Mouse (Mus musculus): ENCODE measurements around the gene Olfr322. TPM values are rescaled to one million over a fixed set of nuclear protein-coding genes. Genes with fewer than 3 reads are reported as not detected.
"Not testable (repeated sequence)": the region's sequence is repeated elsewhere in the genome, so short reads cannot be mapped to it uniquely, and the experiment has no call there.

Gene Olfr322
- total RNA-seq, 2 experiments from 2014 or later: not detected

DNA sequence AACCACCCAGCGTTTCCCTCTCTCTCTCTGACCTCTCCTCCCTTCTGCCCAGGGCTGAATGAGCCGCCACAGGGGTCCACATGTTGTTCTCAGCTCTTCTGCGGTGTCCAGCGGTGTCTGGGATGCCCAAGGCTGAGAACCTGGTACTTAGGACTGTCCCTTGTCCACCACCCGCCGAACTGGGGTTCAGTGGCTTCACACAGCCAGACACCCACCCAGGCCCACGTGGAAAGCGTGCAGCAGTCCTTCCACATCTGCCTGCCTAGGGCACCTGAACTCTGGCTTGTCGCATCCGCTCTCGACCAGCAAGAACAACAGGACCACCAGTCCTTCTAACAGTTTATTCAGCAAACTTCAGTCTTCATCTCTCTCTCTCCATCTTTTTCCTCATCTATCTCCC is 50.5 kb downstream of the Olfr322 start:
- ATAC-seq (replicated peaks; ENCODE audit: low FRiP score, low TSS enrichment, poor library complexity, severe bottlenecking): no peak

DNA sequence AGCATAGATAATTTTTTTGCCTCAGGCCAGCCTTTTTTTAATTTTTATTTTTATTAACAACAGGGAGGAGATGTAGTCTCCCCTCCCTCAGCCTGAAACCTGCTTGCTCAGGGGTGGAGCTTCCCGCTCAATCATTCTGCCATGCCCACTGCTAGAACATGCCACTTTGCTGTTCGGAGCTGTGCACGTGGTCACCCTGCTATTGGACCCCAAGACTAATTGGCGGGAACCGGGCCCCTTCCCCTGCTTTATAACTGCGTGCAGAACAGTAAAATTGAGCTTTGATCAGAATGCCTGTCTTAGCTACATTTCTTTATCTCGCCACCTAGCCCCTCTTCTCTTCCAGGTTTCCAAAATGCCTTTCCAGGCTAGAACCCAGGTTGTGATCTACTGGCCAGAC is 59.1 kb downstream of the Olfr322 start:
- ATAC-seq (replicated peaks; ENCODE audit: low FRiP score, low TSS enrichment, poor library complexity, severe bottlenecking): not testable (repeated sequence)

Other genes with a start within 250 kb of the Olfr322 start
- gene 1810065E05Rik, start 237.7 kb upstream of the Olfr322 start, total RNA-seq (2014; fragmentation: Nextera tagmentation): not detected in 2 replicates
- not detected in 2 replicates for gene 1810065E05Rik, start 237.7 kb upstream of the Olfr322 start, total RNA-seq (2017)
- not detected in 2 replicates for gene Gm12253, start 226.2 kb upstream of the Olfr322 start, total RNA-seq (2014; fragmentation: Nextera tagmentation)
- not detected in 2 replicates for gene Gm12253, start 226.2 kb upstream of the Olfr322 start, total RNA-seq (2017)
- not detected in 2 replicates for gene Lypd9, start 205.9 kb upstream of the Olfr322 start, total RNA-seq (2014; fragmentation: Nextera tagmentation)
- gene Lypd9, start 205.9 kb upstream of the Olfr322 start, total RNA-seq (2017): not detected in 2 replicates
- gene Olfr30, start 196.5 kb upstream of the Olfr322 start, total RNA-seq (2014; fragmentation: Nextera tagmentation): not detected in 2 replicates
- not detected in 2 replicates for gene Olfr30, start 196.5 kb upstream of the Olfr322 start, total RNA-seq (2017)
- not detected in 2 replicates for gene Olfr332, start 166.2 kb upstream of the Olfr322 start, total RNA-seq (2014; fragmentation: Nextera tagmentation)
- not detected in 2 replicates for gene Olfr332, start 166.2 kb upstream of the Olfr322 start, total RNA-seq (2017)
- not detected in 2 replicates for gene Olfr331, start 156.2 kb upstream of the Olfr322 start, total RNA-seq (2014; fragmentation: Nextera tagmentation)
- gene Olfr331, start 156.2 kb upstream of the Olfr322 start, total RNA-seq (2017): not detected in 2 replicates
- not detected in 2 replicates for gene Olfr330, start 123.9 kb upstream of the Olfr322 start, total RNA-seq (2014; fragmentation: Nextera tagmentation)
- not detected in 2 replicates for gene Olfr330, start 123.9 kb upstream of the Olfr322 start, total RNA-seq (2017)
- gene Olfr329-ps, start 112.4 kb upstream of the Olfr322 start, total RNA-seq (2014; fragmentation: Nextera tagmentation): not detected in 2 replicates
- gene Olfr329-ps, start 112.4 kb upstream of the Olfr322 start, total RNA-seq (2017): not detected in 2 replicates
- gene Olfr328, start 103.1 kb upstream of the Olfr322 start, total RNA-seq (2014; fragmentation: Nextera tagmentation): not detected in 2 replicates
- not detected in 2 replicates for gene Olfr328, start 103.1 kb upstream of the Olfr322 start, total RNA-seq (2017)
- gene Olfr224, start 88.2 kb upstream of the Olfr322 start, total RNA-seq (2014; fragmentation: Nextera tagmentation): not detected in 2 replicates
- gene Olfr224, start 88.2 kb upstream of the Olfr322 start, total RNA-seq (2017): not detected in 2 replicates
- not detected in 2 replicates for gene Olfr325, start 81.1 kb upstream of the Olfr322 start, total RNA-seq (2014; fragmentation: Nextera tagmentation)
- gene Olfr325, start 81.1 kb upstream of the Olfr322 start, total RNA-seq (2017): not detected in 2 replicates
- not detected in 2 replicates for gene Olfr324, start 63.7 kb upstream of the Olfr322 start, total RNA-seq (2014; fragmentation: Nextera tagmentation)
- gene Olfr324, start 63.7 kb upstream of the Olfr322 start, total RNA-seq (2017): not detected in 2 replicates
- not detected in 2 replicates for gene 2210407C18Rik, start 42.7 kb upstream of the Olfr322 start, total RNA-seq (2014; fragmentation: Nextera tagmentation)
- gene 2210407C18Rik, start 42.7 kb upstream of the Olfr322 start, total RNA-seq (2017): not detected in 2 replicates
- gene Olfr323, start 28.3 kb upstream of the Olfr322 start, total RNA-seq (2014; fragmentation: Nextera tagmentation): not detected in 2 replicates
- not detected in 2 replicates for gene Olfr323, start 28.3 kb upstream of the Olfr322 start, total RNA-seq (2017)
- 10.9 and 13.2 TPM in 2 replicates for gene Trim58, start 18.3 kb upstream of the Olfr322 start, total RNA-seq (2014; fragmentation: Nextera tagmentation)
- 5.3 and 8.0 TPM in 2 replicates for gene Trim58, start 18.3 kb upstream of the Olfr322 start, total RNA-seq (2017)
- not detected in 2 replicates for gene Olfr320, start 22.3 kb downstream of the Olfr322 start, total RNA-seq (2014; fragmentation: Nextera tagmentation)
- not detected in 2 replicates for gene Olfr320, start 22.3 kb downstream of the Olfr322 start, total RNA-seq (2017)
- not detected in 2 replicates for gene Olfr319, start 40.4 kb downstream of the Olfr322 start, total RNA-seq (2014; fragmentation: Nextera tagmentation)
- not detected in 2 replicates for gene Olfr319, start 40.4 kb downstream of the Olfr322 start, total RNA-seq (2017)
- gene Olfr318, start 65.2 kb downstream of the Olfr322 start, total RNA-seq (2014; fragmentation: Nextera tagmentation): not detected in 2 replicates
- not detected in 2 replicates for gene Olfr318, start 65.2 kb downstream of the Olfr322 start, total RNA-seq (2017)
- gene Olfr317, start 80.4 kb downstream of the Olfr322 start, total RNA-seq (2014; fragmentation: Nextera tagmentation): not detected in 2 replicates
- not detected in 2 replicates for gene Olfr317, start 80.4 kb downstream of the Olfr322 start, total RNA-seq (2017)
- not detected in 2 replicates for gene Olfr316, start 94.0 kb downstream of the Olfr322 start, total RNA-seq (2014; fragmentation: Nextera tagmentation)
- not detected in 2 replicates for gene Olfr316, start 94.0 kb downstream of the Olfr322 start, total RNA-seq (2017)
- not detected in 2 replicates for gene Olfr315, start 114.4 kb downstream of the Olfr322 start, total RNA-seq (2014; fragmentation: Nextera tagmentation)
- not detected in 2 replicates for gene Olfr315, start 114.4 kb downstream of the Olfr322 start, total RNA-seq (2017)
- not detected in 2 replicates for gene Olfr314, start 124.2 kb downstream of the Olfr322 start, total RNA-seq (2014; fragmentation: Nextera tagmentation)
- not detected in 2 replicates for gene Olfr314, start 124.2 kb downstream of the Olfr322 start, total RNA-seq (2017)
- not detected in 2 replicates for gene Fam183b, start 143.2 kb downstream of the Olfr322 start, total RNA-seq (2014; fragmentation: Nextera tagmentation)
- not detected in 2 replicates for gene Fam183b, start 143.2 kb downstream of the Olfr322 start, total RNA-seq (2017)
- gene Olfr313, start 156.2 kb downstream of the Olfr322 start, total RNA-seq (2014; fragmentation: Nextera tagmentation): not detected in 2 replicates
- not detected in 2 replicates for gene Olfr313, start 156.2 kb downstream of the Olfr322 start, total RNA-seq (2017)
- gene Olfr312, start 170.5 kb downstream of the Olfr322 start, total RNA-seq (2014; fragmentation: Nextera tagmentation): not detected in 2 replicates
- gene Olfr312, start 170.5 kb downstream of the Olfr322 start, total RNA-seq (2017): not detected in 2 replicates
- not detected in 2 replicates for gene Olfr311, start 180.5 kb downstream of the Olfr322 start, total RNA-seq (2014; fragmentation: Nextera tagmentation)
- gene Olfr311, start 180.5 kb downstream of the Olfr322 start, total RNA-seq (2017): not detected in 2 replicates
- 3.4 and 6.6 TPM in 2 replicates for gene Gm12258, start 188.4 kb downstream of the Olfr322 start, total RNA-seq (2014; fragmentation: Nextera tagmentation)
- 0.75 and 7.4 TPM in 2 replicates for gene Gm12258, start 188.4 kb downstream of the Olfr322 start, total RNA-seq (2017)
- gene 2810021J22Rik, start 208.4 kb downstream of the Olfr322 start, total RNA-seq (2014; fragmentation: Nextera tagmentation): 4.5 and 7.1 TPM in 2 replicates
- gene 2810021J22Rik, start 208.4 kb downstream of the Olfr322 start, total RNA-seq (2017): 3.5 and 4.9 TPM in 2 replicates
- 19.2 and 24.5 TPM in 2 replicates for gene Zfp39, start 245.4 kb downstream of the Olfr322 start, total RNA-seq (2014; fragmentation: Nextera tagmentation)
- 18.3 and 20.5 TPM in 2 replicates for gene Zfp39, start 245.4 kb downstream of the Olfr322 start, total RNA-seq (2017)

Data from megakaryocyte-erythroid progenitor cell, adult 5-6 weeks (primary cell).